Mouse (Mus musculus): ENCODE measurements at regions not wholly inside any gene's neighbourhood (a gene's known extent, or its start where the extent isn't known, plus 50 kb on each side); places are given as distances from the start of the nearest gene placed in this dataset.

DNA sequence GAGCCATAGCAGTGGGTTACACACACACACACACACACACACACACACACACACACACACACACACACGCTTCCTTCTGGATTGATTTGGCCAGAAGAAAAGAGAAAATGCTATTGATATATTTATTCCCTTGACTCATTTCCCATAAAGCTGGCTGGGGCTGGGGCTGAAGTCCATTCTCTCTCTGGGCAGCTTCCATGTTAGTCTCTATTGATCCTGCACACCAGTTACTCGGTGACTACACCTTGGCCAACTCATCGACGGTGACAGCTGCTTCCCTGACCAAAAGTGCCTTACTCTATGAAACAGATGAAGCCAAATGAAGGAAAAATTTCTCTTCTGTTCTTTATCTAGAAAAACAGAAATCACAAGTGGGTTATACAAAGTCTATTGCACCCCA, 82.1 kb downstream of the Snx18 start:
- H3K4me3 ChIP-seq (ENCODE audit: low read depth, low read length), result no peak overlapping the region
- no peaks in the 10 kb centered on the region for H3K9me3 ChIP-seq (replicated peaks; ENCODE audit: control insufficient read depth, low read length)
- no peak for ATAC-seq (ENCODE audit: low read depth)
- 49% methylated on average over 4 of the region's 4 CpGs for WGBS (ENCODE audit: insufficient replicate concordance)
- no peak overlapping the region for H3K4me2 ChIP-seq (ENCODE audit: low read depth, low read length)
- H3K27ac ChIP-seq (ENCODE audit: low read length), result no peak overlapping the region
- no peaks in the 10 kb centered on the region for H3K36me3 ChIP-seq (ENCODE audit: control insufficient read depth, insufficient read depth)
- no peak overlapping the region for H3K9ac ChIP-seq (ENCODE audit: low read depth, low read length)
- H3K4me1 ChIP-seq (ENCODE audit: control insufficient read depth, low read depth, low read length), result no peaks in the 10 kb centered on the region
- no peaks in the 10 kb centered on the region for H3K27me3 ChIP-seq (ENCODE audit: control insufficient read depth, insufficient read depth, low read depth, low read length)

DNA sequence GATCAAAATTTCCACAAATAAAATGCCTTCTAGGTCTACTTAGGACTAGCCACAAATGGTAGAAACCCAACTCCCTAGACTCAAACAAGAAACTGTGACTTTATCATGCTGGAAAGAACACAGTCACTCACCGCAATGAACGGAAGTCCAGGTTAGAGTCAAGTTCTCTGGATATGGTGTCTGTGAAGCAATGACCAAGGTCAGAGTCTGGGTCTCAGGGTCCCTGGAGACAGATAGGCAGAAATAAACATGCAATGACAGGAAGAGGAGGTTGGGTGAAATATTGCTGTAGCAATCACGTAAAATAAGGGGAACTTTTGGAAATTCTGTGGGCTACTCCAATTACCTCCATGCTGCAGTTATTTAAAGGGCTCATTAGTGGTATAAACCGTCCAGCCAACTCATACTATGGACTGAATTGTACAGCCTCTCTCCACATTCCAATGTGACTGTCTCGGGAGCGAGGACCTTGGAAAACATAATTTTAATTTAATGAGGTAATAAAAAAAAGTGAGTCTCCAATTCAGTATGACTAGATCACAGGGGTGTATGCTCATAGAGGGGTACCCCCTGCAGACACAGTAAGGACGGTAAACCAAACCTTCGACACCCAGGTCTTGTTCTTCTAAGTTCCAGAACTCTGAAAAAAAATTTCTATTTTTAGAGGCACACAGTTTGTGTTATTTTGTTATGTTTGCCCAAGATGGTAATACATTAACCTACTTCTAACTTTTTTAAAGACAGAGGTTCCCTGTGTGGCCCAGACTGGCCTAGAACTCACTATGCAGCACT, 83.5 kb downstream of the Snx18 start:
- no peak for ATAC-seq (ENCODE audit: low read depth)
- Histone ChIP-seq H3K9me3 (replicated peaks; ENCODE audit: control insufficient read depth, low read length) (no peaks in the 10 kb centered on the region), H3K4me2 (ENCODE audit: low read depth, low read length) (no peak overlapping the region), H3K4me3 (ENCODE audit: low read depth, low read length) (no peak overlapping the region), H3K9ac (ENCODE audit: low read depth, low read length) (no peak overlapping the region), H3K36me3 (ENCODE audit: control insufficient read depth, insufficient read depth) (no peaks in the 10 kb centered on the region), H3K4me1 (ENCODE audit: control insufficient read depth, low read depth, low read length) (no peaks in the 10 kb centered on the region), H3K27me3 (ENCODE audit: control insufficient read depth, insufficient read depth, low read depth, low read length) (no peaks in the 10 kb centered on the region), H3K27ac (ENCODE audit: low read length) (no peak overlapping the region)
- WGBS (ENCODE audit: insufficient replicate concordance), result 61% methylated on average over 8 of the region's 8 CpGs

DNA sequence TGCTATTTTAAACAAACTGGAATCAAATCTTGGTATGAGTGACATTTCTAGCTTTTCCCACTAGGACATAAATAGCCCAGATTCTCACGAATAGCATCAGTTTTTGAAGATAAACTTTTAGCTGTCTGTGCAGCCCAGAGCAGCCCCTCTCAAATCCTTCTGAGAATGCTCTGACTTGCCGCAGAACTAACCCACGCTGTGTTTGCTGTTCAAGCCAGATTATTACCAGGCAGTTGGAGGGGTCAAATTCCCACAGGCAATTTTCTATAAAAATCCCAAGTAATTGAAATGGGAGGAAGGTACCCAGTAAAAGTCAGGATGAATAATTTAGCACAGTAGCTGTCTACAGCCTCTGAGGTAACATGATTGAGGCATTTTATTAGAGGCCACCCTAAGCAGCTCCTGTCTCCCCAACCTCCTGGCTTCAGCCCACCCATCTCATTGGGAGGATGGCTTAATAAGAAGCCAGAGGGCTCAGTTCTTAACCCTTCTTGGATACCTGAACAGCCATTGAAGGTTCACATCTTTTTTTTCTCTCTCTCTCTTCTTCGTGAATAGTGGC, 84.4 kb downstream of the Snx18 start:
- no peak overlapping the region for H3K27ac ChIP-seq (ENCODE audit: low read length)
- 59% methylated on average over 4 of the region's 4 CpGs for WGBS (ENCODE audit: insufficient replicate concordance)
- ATAC-seq (ENCODE audit: low read depth), result no peak
- no peak overlapping the region for H3K4me3 ChIP-seq (ENCODE audit: low read depth, low read length)
- no peak overlapping the region for H3K4me2 ChIP-seq (ENCODE audit: low read depth, low read length)
- no peaks in the 10 kb centered on the region for H3K27me3 ChIP-seq (ENCODE audit: control insufficient read depth, insufficient read depth, low read depth, low read length)
- H3K9ac ChIP-seq (ENCODE audit: low read depth, low read length), result no peak overlapping the region
- no peaks in the 10 kb centered on the region for H3K4me1 ChIP-seq (ENCODE audit: control insufficient read depth, low read depth, low read length)
- H3K9me3 ChIP-seq (replicated peaks; ENCODE audit: control insufficient read depth, low read length), result no peaks in the 10 kb centered on the region
- H3K36me3 ChIP-seq (ENCODE audit: control insufficient read depth, insufficient read depth), result no peaks in the 10 kb centered on the region

DNA sequence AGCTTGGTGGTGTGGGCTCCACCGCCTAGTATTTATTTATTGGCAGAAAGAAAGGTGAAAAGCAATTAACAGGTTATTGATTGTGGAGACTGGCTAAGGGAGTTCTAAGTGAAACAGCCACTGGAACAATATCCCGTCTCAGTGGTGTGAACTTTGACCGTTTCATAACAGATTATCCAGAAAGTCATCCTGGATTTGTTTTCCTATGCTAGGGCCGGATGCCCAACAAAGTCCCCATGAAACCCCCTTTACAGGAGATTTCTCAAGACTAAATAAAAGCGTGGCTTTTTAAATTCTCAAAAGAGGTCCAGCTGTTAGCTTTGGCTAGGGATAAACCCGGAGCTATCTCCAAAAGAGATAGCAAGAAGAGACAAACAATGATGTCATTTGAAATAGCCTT, 91.4 kb downstream of the Snx18 start:
- H3K4me2 ChIP-seq (ENCODE audit: low read depth, low read length), result no peak overlapping the region
- WGBS (ENCODE audit: insufficient replicate concordance), result 55% methylated on average over 6 of the region's 6 CpGs
- H3K4me1 ChIP-seq (ENCODE audit: control insufficient read depth, low read depth, low read length), result no peaks in the 10 kb centered on the region
- H3K36me3 ChIP-seq (ENCODE audit: control insufficient read depth, insufficient read depth), result no peaks in the 10 kb centered on the region
- no peak for ATAC-seq (ENCODE audit: low read depth)
- H3K27ac ChIP-seq (ENCODE audit: low read length), result no peak overlapping the region
- no peaks in the 10 kb centered on the region for H3K9me3 ChIP-seq (replicated peaks; ENCODE audit: control insufficient read depth, low read length)
- H3K4me3 ChIP-seq (ENCODE audit: low read depth, low read length), result no peak overlapping the region
- H3K9ac ChIP-seq (ENCODE audit: low read depth, low read length), result no peak overlapping the region
- H3K27me3 ChIP-seq (ENCODE audit: control insufficient read depth, insufficient read depth, low read depth, low read length), result no peaks in the 10 kb centered on the region

DNA sequence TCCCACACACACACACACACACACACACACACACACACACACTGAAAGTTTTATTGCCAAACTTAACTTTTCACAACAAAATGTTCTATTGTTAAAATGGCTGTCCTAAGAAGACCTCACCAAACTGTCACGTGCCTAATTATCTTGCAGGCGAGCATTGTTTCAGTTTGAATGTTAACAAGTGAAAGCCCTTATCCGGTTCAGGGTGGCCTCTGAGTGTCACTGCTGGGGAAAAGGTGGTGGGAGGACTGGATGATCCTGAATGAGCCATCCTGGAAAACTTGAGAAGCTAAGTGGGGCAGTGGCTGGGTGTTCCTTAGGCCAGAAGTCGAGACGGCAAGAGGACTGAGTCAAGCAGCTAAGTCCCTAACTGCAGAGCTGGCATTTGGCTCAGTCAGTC, 94.9 kb downstream of the Snx18 start:
- ATAC-seq (ENCODE audit: low read depth), result no peak
- WGBS (ENCODE audit: insufficient replicate concordance), result 64% methylated on average over 5 of the region's 5 CpGs

DNA sequence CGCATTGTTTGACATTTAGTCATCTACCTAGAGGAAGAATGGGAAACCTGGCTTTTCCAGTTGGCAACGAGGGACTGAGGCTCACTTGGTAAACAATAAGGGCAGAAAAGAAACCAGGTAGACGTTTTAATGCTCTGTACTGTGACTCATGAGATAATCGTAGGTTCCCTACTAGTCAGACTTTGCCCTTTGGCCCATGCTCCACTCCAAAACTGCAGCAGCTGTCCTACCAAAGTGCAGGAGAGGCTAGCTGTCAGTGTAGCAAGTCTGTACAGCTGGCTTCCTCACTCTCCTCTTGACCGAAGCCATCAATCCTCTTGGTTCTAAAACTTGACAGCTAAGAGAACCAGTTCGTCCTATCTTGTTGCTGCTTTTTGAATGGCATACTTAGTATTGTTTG, 100.2 kb downstream of the Snx18 start:
- Histone ChIP-seq H3K9me3 (replicated peaks; ENCODE audit: control insufficient read depth, low read length) (no peaks in the 10 kb centered on the region), H3K27me3 (ENCODE audit: control insufficient read depth, insufficient read depth, low read depth, low read length) (no peaks in the 10 kb centered on the region), H3K4me3 (ENCODE audit: low read depth, low read length) (no peak overlapping the region), H3K4me1 (ENCODE audit: control insufficient read depth, low read depth, low read length) (no peaks in the 10 kb centered on the region), H3K27ac (ENCODE audit: low read length) (no peak overlapping the region), H3K9ac (ENCODE audit: low read depth, low read length) (no peak overlapping the region), H3K4me2 (ENCODE audit: low read depth, low read length) (no peak overlapping the region), H3K36me3 (ENCODE audit: control insufficient read depth, insufficient read depth) (no peaks in the 10 kb centered on the region)
- WGBS (ENCODE audit: insufficient replicate concordance), result 48% methylated on average over 6 of the region's 6 CpGs
- peak; percentile 51; the same call in 1 of the 2 replicates for ATAC-seq (ENCODE audit: low read depth)

More for the DNA sequence above, 94.9 kb downstream of the Snx18 start:
- Histone ChIP-seq H3K4me1 (ENCODE audit: control insufficient read depth, low read depth, low read length) (no peaks in the 10 kb centered on the region), H3K9me3 (replicated peaks; ENCODE audit: control insufficient read depth, low read length) (no peaks in the 10 kb centered on the region), H3K27ac (ENCODE audit: low read length) (no peak overlapping the region), H3K4me2 (ENCODE audit: low read depth, low read length) (no peak overlapping the region), H3K36me3 (ENCODE audit: control insufficient read depth, insufficient read depth) (no peaks in the 10 kb centered on the region), H3K27me3 (ENCODE audit: control insufficient read depth, insufficient read depth, low read depth, low read length) (no peaks in the 10 kb centered on the region), H3K9ac (ENCODE audit: low read depth, low read length) (no peak overlapping the region), H3K4me3 (ENCODE audit: low read depth, low read length) (no peak overlapping the region)

DNA sequence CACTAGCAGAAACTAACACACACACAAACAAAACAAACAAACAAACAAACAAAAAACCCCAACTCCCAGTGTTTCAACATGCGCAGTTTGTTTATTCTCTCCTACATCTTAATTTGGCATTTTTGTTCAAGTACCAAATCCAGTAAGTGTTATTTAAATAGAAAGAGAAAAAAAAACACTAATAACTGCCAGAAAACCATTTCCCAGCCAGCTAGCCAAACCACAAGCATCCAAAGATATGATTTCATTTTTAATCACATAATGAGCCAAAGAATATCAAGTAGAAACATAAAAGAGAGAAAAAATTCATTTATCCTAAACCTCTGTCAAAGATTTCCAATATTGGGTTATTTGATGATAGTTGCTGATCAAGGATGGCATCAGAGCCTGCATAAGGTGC, 102.3 kb downstream of the Snx18 start:
- ATAC-seq (ENCODE audit: low read depth), result no peak
- Histone ChIP-seq H3K4me3 (ENCODE audit: low read depth, low read length) (no peak overlapping the region), H3K27ac (ENCODE audit: low read length) (no peak overlapping the region), H3K4me2 (ENCODE audit: low read depth, low read length) (no peak overlapping the region), H3K27me3 (ENCODE audit: control insufficient read depth, insufficient read depth, low read depth, low read length) (no peaks in the 10 kb centered on the region), H3K9me3 (replicated peaks; ENCODE audit: control insufficient read depth, low read length) (no peaks in the 10 kb centered on the region), H3K36me3 (ENCODE audit: control insufficient read depth, insufficient read depth) (no peaks in the 10 kb centered on the region), H3K9ac (ENCODE audit: low read depth, low read length) (no peak overlapping the region), H3K4me1 (ENCODE audit: control insufficient read depth, low read depth, low read length) (no peaks in the 10 kb centered on the region)
- 91% methylated on average over 1 of the region's 1 CpGs for WGBS (ENCODE audit: insufficient replicate concordance)

DNA sequence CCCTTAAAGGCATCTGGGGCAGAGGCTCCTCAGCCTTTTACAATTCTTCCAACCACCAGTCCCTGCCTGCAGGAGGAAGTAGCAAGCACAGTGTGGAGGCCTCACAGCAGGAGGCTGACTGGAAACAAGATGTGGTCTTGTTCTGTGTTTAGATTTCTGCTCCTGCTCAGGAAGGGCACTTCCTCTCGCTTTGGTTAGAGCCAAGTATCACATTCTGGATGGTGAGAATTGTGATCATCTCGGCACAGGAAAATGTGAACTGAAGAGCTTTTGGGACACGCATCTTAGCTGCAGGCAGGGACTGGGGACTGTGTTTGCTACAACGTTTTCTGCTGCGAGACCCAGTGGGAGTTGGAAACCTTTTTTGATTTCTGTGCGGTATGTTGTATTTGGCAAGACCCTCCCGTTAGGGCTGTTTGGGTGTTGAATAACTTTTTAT, 103.2 kb downstream of the Snx18 start:
- no peak; the same call in 1 of the 2 replicates for ATAC-seq (ENCODE audit: low read depth)
- Histone ChIP-seq H3K27me3 (ENCODE audit: control insufficient read depth, insufficient read depth, low read depth, low read length) (no peaks in the 10 kb centered on the region), H3K4me1 (ENCODE audit: control insufficient read depth, low read depth, low read length) (no peaks in the 10 kb centered on the region), H3K4me3 (ENCODE audit: low read depth, low read length) (no peak overlapping the region), H3K4me2 (ENCODE audit: low read depth, low read length) (no peak overlapping the region), H3K9me3 (replicated peaks; ENCODE audit: control insufficient read depth, low read length) (no peaks in the 10 kb centered on the region), H3K9ac (ENCODE audit: low read depth, low read length) (no peak overlapping the region), H3K27ac (ENCODE audit: low read length) (no peak overlapping the region), H3K36me3 (ENCODE audit: control insufficient read depth, insufficient read depth) (no peaks in the 10 kb centered on the region)
- WGBS (ENCODE audit: insufficient replicate concordance), result 19% methylated on average over 7 of the region's 7 CpGs

DNA sequence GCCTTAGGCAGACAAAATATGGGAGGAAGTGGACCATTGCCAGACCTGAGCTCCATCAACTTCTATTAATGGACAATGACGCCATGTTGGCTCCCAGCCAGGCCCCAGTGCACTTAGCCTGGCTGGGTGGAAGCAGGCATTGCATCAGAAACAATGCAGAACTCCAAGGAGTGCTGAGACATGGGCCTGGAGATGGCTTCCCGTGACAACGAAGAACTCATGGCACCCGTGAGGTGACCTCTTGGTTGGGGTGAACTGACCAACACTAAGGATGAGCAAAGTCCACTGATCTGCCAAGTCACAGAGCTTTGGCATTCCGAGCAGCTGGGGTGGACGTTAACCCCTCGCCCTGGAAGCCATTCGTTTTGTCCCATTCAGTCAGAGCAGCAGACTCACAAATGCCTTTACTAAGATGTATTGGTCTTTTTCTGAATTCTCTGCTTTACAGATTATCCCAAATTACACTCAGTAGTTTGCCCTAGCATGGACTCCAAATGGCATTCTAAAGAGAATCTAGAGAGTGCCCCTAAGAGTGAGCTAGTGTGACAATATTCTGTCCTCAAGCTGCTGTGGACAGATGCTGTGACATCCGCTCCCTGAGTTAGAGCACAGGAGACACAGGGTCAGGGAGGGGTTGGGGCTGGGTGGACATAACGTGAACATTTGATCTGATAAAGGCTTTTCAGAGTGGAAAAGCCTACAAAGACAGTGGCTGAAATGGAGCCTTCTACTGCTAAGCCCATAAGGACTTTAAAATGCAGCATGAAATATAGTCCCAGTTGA, 108.8 kb downstream of the Snx18 start:
- 55% methylated on average over 10 of the region's 10 CpGs for WGBS (ENCODE audit: insufficient replicate concordance)
- Histone ChIP-seq H3K27ac (ENCODE audit: low read length) (no peak overlapping the region), H3K4me3 (ENCODE audit: low read depth, low read length) (no peak overlapping the region), H3K9ac (ENCODE audit: low read depth, low read length) (no peak overlapping the region), H3K27me3 (ENCODE audit: control insufficient read depth, insufficient read depth, low read depth, low read length) (no peaks in the 10 kb centered on the region), H3K4me1 (ENCODE audit: control insufficient read depth, low read depth, low read length) (no peaks in the 10 kb centered on the region; the same call in none of the 2 replicates), H3K36me3 (ENCODE audit: control insufficient read depth, insufficient read depth) (no peaks in the 10 kb centered on the region), H3K9me3 (replicated peaks; ENCODE audit: control insufficient read depth, low read length) (no peaks in the 10 kb centered on the region), H3K4me2 (ENCODE audit: low read depth, low read length) (no peak overlapping the region)
- ATAC-seq (ENCODE audit: low read depth), result peak; percentile 75
